Mouse (Mus musculus) kidney, adult 2 months (tissue): Measurements from ENCODE around the gene Gm20481.
A peak's percentile ranks its signal among the peaks of the same experiment; 100 is the strongest.

Source experiments
- CTCF ChIP-seq: fragments of 200-500 bp; conservative IDR thresholded peaks from 2 replicates; pipeline ENCODE4 v1.5.1; 2011; ENCODE audit warnings: low read depth, mild to moderate bottlenecking, control low read depth, low read length, moderate library complexity, mixed read lengths; ENCODE audit not compliant: insufficient read depth, insufficient read length
- POLR2A ChIP-seq: fragments of 200-500 bp; IDR thresholded peaks from one replicate; pipeline ENCODE4 v1.6.1; 2011; ENCODE audit warnings: low read depth, low read length, control low read depth

GRCm38 (mm10) chr17:34922939-34923338 lies 46.8 kb upstream of the Gm20481 start:
- TF ChIP-seq CTCF (peak; percentile 29), POLR2A (no peak)
